Mouse (Mus musculus) T-helper 1 cell (primary cell): ENCODE measurements around the gene Sv2c.

ENCODE experiments used
- in situ Hi-C: fragments of 300-600 bp; cut with MboI, MseI; formaldehyde crosslinking; loops from one replicate; pipeline ENCODE4 v1.15.1; 2025; ENCODE audit warnings: high pct_unique_total_duplicates

Gene Sv2c

DNA sequence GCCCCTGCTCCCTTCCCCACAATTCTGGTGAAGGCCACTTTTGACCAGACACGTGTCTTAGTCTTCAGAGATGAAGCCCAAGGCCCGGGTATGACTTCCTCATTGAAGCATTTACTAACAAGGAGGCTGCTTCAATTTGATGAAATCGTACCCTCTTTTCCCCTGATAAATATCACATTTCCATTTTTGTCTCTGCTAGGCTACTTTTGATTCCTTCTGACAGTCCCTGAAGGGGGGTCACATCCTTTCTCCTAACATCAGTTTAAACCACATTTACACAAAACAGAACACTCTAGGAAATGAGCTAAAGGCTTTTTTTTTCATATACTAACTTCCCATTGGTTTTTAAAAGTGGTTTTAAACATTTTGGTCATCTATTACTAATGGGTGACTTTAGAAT is 79.6 kb downstream of the Sv2c start:
- in situ Hi-C loops: no loop called here

DNA sequence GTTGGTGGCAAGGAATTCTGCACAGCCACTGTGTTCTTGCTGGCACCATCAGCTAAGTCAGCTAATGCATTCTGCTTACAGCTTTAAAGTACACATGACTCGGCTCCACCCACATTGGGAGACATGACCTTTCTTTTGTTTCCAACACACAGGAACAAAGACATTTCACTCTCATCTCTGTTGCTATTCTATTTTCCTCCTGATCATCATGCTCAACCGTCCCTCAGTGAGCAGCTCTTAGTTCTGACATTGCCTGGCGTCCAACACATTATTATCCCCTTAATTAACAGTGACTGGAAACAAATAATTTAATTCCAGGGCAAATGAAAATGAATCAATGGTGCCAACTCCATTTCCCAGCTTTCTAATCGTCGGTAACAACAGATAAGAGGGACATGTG is 87.0 kb downstream of the Sv2c start:
- in situ Hi-C loops: loop anchor here (25.0 kb wide), 1 partner anchor 542 kb away; no protein-coding TSS in a partner anchor

DNA sequence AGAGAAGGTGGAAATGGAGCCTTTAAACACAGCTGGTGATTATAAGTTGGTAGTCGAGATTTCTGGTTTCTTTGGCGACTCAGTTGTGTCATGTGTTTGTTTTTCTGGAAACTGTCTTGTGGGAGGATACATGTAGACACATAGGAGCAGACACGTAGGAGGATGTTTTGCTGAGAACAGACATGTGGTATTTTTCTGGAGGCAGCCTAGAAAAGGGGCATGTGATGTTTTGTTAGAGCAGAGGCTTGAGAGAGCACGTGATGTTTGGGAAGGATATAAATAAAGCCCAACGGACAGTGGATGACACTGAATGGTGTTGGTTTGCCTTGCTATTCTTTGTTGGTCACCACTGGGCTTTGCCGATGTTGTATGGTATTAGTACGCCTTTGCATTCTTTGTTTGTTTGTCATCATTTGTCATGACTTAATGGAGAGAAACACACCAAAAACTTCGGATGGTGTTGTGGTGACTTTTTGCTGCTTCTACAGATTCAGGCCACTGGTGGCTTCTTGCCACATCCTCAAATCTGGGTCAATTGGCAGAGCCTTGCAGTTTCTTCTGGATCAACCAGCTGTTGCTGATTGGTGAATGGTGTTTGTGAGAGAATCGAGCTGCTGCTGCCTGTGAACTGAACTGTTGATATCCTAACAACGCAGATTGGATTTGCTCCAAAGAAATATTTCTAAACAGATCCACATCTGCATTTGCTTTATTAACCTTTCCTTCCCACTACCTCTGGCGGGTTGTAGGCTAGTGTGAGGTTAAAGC is 91.9 kb downstream of the Sv2c start:
- in situ Hi-C loops: loop anchor here (25.0 kb wide), 1 partner anchor 547 kb away; no protein-coding TSS in a partner anchor

DNA sequence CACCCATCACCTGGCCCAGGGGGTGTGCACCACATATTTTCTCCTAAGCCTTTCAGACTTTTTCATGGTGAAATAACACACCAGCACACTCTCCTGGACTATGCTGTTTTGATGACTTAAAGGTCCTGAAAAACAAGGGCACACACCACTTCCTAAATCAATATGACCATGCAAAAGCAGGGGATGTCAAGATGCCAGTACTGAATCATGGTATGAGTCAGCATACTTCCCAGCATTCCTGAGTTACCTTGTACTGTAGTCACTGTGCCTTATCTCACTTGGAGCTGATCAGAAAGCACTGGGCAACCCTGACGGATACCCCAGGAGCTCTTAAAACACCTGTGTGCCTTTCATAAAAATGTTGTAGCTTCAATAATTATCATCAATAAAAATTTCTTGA is 92.8 kb downstream of the Sv2c start:
- in situ Hi-C loops: loop anchor here (25.0 kb wide), 1 partner anchor 548 kb away; no protein-coding TSS in a partner anchor

DNA sequence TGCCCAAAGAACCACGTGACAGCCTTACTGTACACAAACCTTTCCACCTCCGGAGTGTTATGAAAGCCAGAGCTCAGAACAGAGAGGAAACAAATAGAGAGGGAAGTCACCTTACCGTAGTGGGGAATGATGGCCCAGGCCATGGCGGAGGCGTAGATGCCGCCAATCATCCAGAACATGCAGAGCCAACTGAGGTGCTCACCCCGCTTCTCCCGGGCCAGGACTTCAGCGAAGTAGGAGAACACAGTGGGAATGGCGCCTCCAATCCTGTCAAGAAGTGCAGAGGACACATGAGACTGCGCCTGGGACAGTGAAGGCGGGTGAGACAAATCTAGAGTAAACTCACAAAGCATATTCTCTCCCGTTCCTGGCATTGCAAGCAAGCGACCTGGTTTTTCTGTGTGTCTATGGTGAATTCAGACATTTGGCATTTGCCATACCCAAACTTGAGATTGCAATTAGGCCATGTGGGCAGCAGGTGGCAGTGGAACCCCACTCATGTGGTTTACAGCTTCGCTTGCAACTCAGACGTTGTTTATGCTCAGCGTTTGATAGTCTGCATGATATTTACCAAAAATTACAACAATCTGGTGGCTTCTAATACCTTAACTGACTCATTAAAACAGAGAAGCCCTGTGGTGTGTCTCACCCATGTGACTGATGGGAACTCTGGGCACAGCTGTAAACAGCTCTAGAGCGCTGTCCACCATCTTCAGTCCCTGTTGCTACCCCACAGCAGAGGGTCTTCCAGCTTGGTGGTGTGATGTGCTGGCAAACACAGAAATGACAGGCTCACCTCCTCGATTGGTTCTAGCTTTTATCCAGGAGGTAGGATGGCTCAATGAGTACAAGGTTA is 101.8 kb downstream of the Sv2c start:
- in situ Hi-C loops: loop anchor here (5.0 to 25.0 kb wide), 2 partner anchors 352 to 557 kb away; no protein-coding TSS in a partner anchor

DNA sequence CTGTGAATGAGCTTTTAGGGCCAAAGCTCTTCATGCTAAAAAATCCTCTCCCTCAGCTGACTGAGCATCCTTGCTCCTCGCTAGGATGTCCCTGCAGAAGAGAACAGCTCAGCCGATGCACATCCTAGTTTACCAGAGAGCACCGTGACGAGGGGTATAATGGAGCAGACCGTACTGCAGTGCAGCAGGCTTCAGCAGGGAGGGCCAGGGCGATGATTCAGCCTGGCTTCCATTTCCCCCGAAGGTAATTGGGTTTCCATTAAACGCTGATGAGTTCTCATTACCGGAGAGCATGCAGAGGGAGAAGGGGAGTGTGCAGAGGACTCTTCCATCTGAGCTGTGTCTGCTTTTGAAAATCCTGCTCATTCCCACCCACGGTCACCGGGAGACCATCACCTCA is 108.5 kb downstream of the Sv2c start:
- in situ Hi-C loops: no loop called here

DNA sequence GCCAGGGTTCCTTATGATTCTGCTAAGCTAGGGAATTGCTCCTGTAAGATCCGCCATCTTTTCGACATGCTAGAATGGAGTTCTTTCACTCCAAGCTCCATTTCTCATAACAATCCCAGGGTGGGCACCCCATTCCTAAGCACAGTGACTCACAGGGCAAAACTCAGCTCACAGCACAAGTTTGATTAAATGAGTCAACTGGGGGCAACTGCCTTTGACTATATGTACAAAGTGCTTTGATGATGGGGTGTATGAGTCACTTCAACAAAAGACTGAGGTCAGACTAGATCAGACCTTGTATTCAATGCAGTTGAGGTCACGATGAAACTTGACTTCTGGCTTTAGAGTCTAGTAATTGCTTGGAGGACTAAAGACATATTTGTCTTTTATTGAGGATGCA is 116.9 kb downstream of the Sv2c start:
- in situ Hi-C loops: no loop called here

DNA sequence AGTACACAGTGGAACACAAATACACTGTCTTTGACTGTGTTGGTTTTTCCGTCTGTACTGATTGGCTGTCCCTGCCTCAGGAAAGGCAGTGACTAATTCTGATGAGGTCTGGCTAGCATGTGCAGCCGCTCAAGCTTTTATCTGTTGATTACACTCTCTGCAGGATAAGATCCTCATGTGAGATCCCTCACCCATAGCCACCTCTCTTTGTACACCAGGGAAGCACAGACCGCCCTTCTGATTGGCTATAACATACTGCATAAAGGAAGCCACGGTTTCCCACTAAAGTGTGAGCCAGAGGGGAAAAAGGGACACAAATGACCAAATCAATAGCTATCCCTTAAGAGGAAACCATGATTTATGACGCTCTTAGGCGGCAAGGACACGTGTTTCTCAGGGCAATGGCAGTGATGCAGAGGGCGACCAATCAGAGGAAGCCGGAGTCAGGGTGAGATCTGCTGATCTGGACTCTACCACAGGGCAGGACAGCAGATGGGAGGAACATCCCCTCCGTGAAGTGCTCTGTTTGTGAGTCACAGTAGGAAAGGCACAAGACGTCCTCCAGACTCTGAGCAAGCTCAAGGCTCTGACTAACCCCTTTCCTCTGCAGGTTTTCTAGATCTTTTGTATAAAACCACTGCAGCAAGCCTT is 121.4 kb downstream of the Sv2c start:
- in situ Hi-C loops: no loop called here

DNA sequence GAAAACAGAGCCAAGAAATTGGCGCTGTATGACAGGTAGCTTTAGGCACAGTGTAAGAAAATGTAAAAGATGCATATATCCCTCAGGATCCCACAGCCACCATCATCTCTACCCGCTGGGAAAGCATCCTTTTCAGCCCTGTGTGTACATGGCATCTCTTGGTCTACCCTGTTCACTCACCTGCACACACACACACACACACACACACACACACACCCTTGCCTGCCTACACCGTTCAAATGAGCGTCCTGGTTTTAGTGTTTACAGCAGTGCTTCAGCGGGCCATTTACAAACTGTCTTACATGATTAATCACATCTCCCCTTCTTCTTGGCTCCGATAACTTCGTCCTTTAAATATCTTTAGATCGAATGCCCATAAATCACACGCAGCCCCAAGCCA is 123.4 kb downstream of the Sv2c start:
- in situ Hi-C loops: no loop called here

DNA sequence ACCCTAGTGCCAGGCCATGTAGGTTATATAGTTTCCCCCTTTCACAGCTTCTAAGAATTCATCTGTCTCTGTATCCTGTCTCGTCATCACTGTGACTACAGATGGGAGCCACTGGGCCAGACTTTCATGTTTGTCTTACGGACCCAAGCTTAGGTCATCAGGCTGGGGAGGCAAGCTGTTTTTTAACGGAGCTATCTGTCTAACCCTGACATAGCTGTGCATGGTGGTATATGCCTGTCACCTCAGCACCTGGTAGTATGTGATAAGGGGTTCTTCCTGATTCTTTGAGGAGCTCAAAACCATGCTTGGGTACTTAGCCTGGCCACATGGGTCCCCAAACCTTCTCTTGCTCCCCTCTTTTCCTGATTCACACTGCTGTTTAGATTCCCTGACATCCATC is 124.2 kb downstream of the Sv2c start:
- in situ Hi-C loops: no loop called here

DNA sequence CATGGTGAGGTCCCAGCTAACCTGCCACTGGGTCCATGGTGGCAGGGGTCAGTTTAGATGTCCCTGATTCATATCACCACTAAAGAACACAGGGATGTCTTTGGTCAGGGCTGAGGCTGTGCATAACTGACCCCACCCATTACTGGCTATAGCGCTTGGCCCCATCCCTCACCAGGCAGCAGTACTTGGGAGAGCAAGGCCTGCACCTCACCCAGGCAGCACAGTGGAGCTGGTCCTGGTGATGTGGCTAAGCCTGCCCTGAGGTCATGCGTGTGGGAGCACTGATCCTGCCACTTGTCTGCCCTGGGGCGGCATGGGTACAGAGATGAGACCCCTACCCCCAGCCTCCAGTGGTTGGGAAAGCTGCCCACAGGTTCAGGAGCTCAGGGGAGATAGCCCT is 128.8 kb downstream of the Sv2c start:
- in situ Hi-C loops: no loop called here

DNA sequence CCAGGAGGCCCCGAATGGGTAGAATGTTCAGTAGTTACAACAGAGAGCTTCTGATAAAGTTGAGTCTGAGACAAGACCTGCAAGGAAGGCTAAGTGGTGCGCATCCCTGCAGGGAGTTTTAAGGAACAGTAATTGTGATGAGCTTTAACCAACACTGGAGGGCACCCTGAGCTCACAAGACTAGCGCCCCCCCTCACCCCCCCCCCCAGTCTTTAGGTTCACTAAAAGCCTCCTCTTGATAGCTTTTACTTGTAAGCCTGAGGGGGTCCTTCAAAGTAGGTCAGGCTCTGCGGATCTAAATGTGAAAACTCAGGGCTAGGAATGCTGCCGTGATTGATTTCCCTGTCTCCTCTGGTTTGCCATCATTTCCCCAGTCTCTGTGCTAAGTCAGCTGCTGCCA is 129.9 kb downstream of the Sv2c start:
- in situ Hi-C loops: no loop called here

DNA sequence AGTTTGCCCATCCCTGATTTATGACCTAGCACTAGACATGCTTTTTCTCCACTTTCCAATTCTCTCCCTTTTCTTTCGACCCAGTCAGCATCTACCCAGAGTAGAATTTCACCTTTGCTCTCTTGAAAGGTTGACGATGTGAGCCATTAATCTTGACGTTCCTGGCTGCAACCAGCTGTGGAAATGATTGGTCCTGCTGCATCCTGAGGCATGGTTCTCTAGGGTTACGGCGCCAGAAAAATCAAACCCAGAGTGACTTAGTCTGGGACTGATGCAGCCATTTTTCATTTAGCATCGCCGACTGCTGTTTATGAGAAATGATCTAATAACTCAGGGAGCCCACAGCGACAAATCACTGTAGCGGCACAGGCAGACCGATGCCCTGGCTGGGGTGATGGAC is 133.0 kb downstream of the Sv2c start:
- in situ Hi-C loops: no loop called here

DNA sequence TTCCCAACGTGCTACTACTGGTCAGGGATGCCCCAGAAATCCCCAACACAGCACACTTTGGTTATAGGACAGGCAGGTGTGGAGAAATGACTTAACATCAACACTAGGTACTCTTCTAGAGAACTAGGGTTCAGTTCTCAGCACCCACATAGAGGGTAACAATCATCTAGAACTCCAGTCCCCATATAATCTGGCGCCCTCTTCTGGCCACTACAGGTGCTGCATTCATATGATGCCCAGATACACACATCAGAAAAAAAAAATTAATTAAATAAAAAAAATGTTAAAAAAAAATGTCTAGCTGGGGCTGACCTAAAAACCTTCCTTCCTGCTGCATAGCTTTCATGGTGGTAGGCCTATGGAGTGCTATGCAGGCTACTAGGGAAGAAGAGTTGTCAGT is 135.1 kb downstream of the Sv2c start:
- in situ Hi-C loops: no loop called here

DNA sequence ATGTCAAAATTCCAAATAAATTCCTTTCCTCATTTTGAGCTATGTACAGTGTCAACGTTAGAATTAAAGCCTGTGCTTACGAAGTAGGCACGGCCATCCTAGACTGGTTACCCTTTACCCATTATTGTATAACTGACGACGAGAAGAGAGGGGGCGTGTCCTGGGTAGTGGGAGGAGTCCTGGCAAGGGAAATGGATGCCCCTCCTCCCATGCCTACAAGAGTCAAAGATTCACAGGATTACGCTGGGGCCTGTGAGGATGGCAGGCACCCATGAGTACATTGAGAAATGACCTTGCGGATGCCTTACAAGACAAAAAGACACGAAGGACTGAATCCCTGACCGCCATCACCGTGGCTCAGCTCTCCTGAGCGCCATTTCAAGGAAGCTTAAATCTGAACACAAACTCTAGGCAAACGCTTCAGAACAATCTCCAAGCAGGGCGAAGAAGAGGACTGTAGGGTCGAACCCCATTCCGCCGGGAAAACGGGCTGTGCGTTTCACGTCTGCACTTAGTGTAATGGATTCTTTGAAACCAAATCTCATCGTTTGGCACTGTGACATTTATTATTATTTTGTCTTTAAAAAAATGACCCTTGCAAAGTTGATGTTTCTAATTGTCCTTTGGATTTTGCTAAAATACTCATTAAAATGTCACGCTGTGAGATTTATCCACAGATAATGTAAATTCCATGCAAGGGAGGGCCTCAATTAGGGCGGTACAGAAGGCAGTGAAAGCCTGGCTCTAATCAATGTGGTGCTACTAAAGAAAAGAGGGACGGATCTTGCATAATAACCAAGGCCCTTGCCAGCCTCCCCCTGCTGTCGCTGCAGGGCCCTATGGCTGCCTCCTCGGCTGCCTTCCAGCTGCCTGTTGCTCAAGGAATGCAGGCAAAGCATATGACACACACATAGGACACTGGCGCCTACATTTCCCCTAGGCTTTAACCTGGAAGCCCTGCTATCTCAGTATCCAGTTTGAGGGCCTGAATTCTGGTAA is 137.4 kb downstream of the Sv2c start:
- in situ Hi-C loops: no loop called here

DNA sequence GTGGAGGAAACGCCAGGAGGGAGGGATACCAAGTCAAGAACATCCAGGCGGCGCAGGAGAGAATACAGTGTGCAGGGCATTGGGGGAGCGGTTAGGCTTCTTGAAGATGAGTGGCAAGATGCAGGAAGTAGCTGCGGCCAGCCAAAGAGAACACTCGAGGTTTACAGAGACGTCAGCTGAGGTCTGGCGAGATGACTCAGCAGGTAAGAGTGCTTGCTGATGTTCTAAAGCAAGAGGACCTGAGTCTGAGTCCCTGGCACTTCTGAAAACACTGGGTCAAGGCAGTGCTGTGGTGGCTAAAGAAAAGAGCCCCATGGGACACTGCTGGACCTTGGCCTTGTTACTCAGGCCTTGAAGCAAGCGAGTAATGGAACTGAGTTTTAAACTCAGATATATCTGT is 144.2 kb downstream of the Sv2c start:
- in situ Hi-C loops: no loop called here

DNA sequence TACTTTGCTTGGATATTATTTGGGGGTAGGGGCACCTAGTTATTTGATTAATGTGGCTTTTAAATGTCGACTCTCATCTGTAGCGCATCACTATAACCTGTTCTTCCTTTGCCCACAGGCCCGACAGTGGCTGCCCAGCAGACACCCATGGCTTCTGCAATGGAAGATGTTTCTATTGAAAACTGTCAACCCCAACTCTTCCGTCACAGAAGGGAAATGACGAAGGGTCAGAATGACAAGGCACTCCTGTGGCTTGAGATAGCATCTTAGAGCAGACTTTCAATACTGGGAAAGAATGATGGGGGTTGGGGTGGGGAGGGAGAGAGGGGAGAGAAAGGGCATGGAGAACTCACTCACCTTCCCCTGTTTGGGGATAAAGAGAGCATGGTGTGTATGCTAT is 145.2 kb downstream of the Sv2c start:
- in situ Hi-C loops: no loop called here

DNA sequence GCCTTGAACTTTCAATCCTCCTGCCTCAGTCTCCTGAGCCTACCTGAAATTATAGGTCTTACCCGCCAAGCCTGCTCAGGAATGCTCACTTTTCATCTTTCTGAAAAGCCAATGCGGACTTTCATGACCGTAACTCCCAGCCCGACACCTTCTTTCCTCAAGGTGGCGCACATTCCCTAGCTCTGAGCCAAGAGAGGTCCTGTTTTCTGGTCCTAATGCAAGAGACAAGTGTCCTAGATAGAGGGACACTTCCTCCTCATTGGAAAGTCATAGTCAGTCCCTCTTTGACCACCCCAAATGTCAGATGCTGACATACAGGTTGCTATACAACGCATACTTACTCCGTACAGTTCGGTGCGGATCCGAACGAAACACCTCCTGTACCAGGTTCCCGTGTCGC is 146.0 kb downstream of the Sv2c start:
- in situ Hi-C loops: no loop called here

DNA sequence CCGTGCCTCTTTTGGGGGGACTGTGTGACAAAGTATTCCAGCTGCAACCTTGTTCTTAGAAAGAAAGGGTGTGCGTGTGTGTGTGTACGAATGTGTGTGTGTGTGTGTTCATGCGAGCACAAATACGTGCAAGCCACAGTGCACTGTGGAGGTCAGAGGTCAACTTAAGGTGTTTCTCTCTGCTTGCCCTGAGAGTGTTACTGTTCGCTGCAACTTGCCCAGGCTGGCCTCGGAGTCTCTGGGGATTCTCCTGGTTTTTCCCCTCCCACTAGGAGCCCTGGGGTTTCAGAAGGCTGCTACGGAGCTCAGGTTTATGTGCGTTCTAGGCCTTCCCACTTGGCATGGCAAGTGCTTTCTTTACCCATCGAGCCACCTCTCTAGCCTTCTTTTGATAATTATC is 157.2 kb downstream of the Sv2c start:
- in situ Hi-C loops: no loop called here

DNA sequence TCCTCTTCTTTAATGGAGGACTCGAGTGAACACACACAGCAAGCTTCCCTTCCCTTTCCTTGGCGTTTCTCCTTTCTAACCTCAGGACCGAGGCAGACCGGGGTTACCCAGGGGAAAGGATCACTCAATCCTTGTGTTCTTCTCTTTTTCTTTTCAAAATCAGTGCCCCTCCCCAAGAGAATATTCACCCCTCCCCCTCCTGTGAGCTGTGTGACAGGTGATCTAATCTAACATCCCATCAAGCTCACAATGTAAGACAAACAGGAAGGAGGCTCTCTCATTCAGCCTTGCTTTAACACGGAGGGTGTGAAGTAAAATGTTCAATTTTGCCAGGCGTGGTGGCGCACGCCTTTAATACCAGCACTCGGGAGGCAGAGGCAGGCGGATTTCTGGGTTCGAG is 158.3 kb downstream of the Sv2c start:
- in situ Hi-C loops: no loop called here

DNA sequence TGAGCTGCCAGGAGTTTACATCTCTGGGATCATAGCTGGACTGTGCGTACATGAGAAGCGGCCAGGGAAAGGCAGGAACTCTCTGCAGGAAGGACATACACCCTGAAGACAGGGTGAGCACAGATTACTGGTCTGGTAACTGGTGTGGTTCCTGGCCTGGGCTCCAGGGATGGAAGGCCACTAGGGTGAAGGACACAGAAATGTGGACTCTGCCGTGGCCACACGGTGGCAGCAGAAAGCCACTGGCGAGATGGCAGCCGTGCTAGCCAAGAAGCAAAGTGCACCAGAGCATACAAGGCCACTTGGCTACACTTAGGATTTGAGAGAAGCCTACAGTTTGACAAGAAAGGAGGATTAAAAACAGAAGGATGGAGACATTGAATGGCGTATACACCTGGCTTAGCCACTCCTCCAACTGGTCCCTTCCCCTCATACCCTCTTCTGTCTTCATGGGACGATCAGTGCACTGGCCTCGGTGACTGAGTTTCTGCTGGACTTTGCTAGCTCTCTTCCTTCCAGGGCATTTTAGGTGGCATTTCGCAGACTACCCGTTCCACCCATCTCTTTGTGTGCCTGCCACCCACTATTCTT is 158.9 kb downstream of the Sv2c start:
- in situ Hi-C loops: no loop called here
